Mouse (Mus musculus) lung, embryonic 14.5 days (tissue): ENCODE measurements around the gene Adora3. TPM values are rescaled to one million over a fixed set of nuclear protein-coding genes. Genes with fewer than 3 reads are reported as not detected.

Source experiments
- ATAC-seq: fragments of 200-750 bp; cut with Nextera tagmentation; 2 replicates; pipeline ENCODE4 v1.8.0; 2017; ENCODE audit warnings: mild to moderate bottlenecking, moderate TSS enrichment, moderate library complexity; ENCODE audit not compliant: insufficient read depth
- DNase-seq: peaks from one replicate; pipeline ENCODE4 v3.0.0-alpha.2; 2015
- H3K27ac ChIP-seq: fragments of 300-500 bp; sonication (generic); 2 replicates; pipeline ENCODE4 v1.5.1; 2014; ENCODE audit warnings: low read depth, mild to moderate bottlenecking, moderate library complexity
- H3K27me3 ChIP-seq: fragments of 300-500 bp; sonication (generic); 2 replicates; pipeline ENCODE4 v1.6.1; 2014; ENCODE audit warnings: low read length, control low read depth; ENCODE audit not compliant: insufficient read depth
- H3K36me3 ChIP-seq: fragments of 300-500 bp; sonication (generic); 2 replicates; pipeline ENCODE4 v1.6.1; 2014; ENCODE audit warnings: control low read depth; ENCODE audit not compliant: insufficient read depth
- H3K4me1 ChIP-seq: fragments of 300-500 bp; sonication (generic); 2 replicates; pipeline ENCODE4 v1.6.1; 2014; ENCODE audit warnings: antibody characterized with exemption, control low read depth; ENCODE audit not compliant: insufficient read depth
- H3K4me2 ChIP-seq: fragments of 300-500 bp; sonication (generic); 2 replicates; pipeline ENCODE4 v1.6.1; 2014; ENCODE audit warnings: mild to moderate bottlenecking
- H3K4me3 ChIP-seq: fragments of 300-500 bp; sonication (generic); 2 replicates; pipeline ENCODE4 v1.5.1; 2014; ENCODE audit warnings: low read depth, low read length
- H3K9ac ChIP-seq: fragments of 300-500 bp; sonication (generic); 2 replicates; pipeline ENCODE4 v1.6.1; 2014
- H3K9me3 ChIP-seq: fragments of 300-500 bp; sonication (generic); 2 replicates; pipeline ENCODE4 v1.6.1; 2016; ENCODE audit warnings: low read depth, low read length, control low read depth
- CTCF ChIP-seq: IDR thresholded peaks from 2 replicates; pipeline ENCODE4 v1.5.1; 2016; ENCODE audit warnings: antibody characterized with exemption, low read depth
- WGBS: fragments of 180-500 bp; shearing (Covaris S2); extraction: QIAGEN DNeasy Blood & Tissue Kit; methylation state at CpG from one replicate; pipeline ENCODE4 v1.1.7; 2014; 5-methylcytosine and 5-hydroxymethylcytosine counted together
- polyA plus RNA-seq: library from polyadenylated mRNA; unstranded; fragments of >200 nt; fragmentation: Nextera tagmentation; extraction: Ambion mirVana; gene quantifications from 2 replicates; pipeline ENCODE4 v1.2.1, GENCODE M21; 2014

Adora3 gene
- polyA plus RNA-seq, 1 experiment from 2014 or later, result 0.18 TPM

GRCm38 (mm10) chr3:105894601-105895592 lies 24.2 kb downstream of the Adora3 start:
- ATAC-seq, result peak; percentile 65
- Histone ChIP-seq H3K9ac (no peak overlapping the region; the same call in 1 of the 2 replicates), H3K36me3 (no peaks in the 10 kb centered on the region), H3K4me1 (peaks cover 19% of the 10 kb centered on the region), H3K27ac (peak overlapping the region; percentile 83), H3K9me3 (no peaks in the 10 kb centered on the region), H3K4me3 (no peak overlapping the region), H3K27me3 (no peaks in the 10 kb centered on the region), H3K4me2 (0 out of 2 replicates have a peak overlapping the region, but pooled peaks have one; percentile 12)
- 60% methylated on average over 23 of the region's 23 CpGs for WGBS
- peak; percentile 81 for TF ChIP-seq CTCF
- peak; percentile 95 for DNase-seq

GRCm38 (mm10) chr3:105896811-105897210 lies 26.2 kb downstream of the Adora3 start:
- Histone ChIP-seq H3K27me3 (no peaks in the 10 kb centered on the region), H3K36me3 (no peaks in the 10 kb centered on the region), H3K4me1 (peaks cover 19% of the 10 kb centered on the region), H3K9ac (no peak overlapping the region), H3K4me2 (no peak overlapping the region), H3K27ac (no peak overlapping the region), H3K4me3 (no peak overlapping the region), H3K9me3 (no peaks in the 10 kb centered on the region)
- no peak for TF ChIP-seq CTCF
- DNase-seq (no peak), ATAC-seq (no peak)
- WGBS, result 85% methylated on average over 3 of the region's 3 CpGs

- peak; percentile 37 for DNase-seq
- no peak overlapping the region for H3K4me3 ChIP-seq
- WGBS, result 71% methylated on average over 2 of the region's 2 CpGs
These were observed 27.7 kb downstream of the Adora3 start for GRCm38 (mm10) chr3:105898325-105898724.

GRCm38 (mm10) chr3:105898861-105899260 lies 28.2 kb downstream of the Adora3 start:
- no peak overlapping the region for H3K27ac ChIP-seq
- no peaks in the 10 kb centered on the region for H3K27me3 ChIP-seq
- no peaks in the 10 kb centered on the region for H3K9me3 ChIP-seq
- no peak overlapping the region for H3K9ac ChIP-seq
- ATAC-seq (no peak), DNase-seq (no peak)
- no peak overlapping the region for H3K4me3 ChIP-seq
- TF ChIP-seq CTCF, result no peak
- 72% methylated on average over 11 of the region's 11 CpGs for WGBS
- H3K4me2 ChIP-seq, result no peak overlapping the region
- H3K4me1 ChIP-seq, result peaks cover 16% of the 10 kb centered on the region
- H3K36me3 ChIP-seq, result no peaks in the 10 kb centered on the region

More at GRCm38 (mm10) chr3:105898325-105898724, 27.7 kb downstream of the Adora3 start:
- ATAC-seq, result no peak
- Histone ChIP-seq H3K9ac (no peak overlapping the region), H3K27ac (no peak overlapping the region), H3K9me3 (no peaks in the 10 kb centered on the region), H3K4me2 (no peak overlapping the region), H3K27me3 (no peaks in the 10 kb centered on the region), H3K4me1 (peaks cover 16% of the 10 kb centered on the region), H3K36me3 (no peaks in the 10 kb centered on the region)
- TF ChIP-seq CTCF, result no peak

- ATAC-seq (peak; percentile 77; the same call in 1 of the 2 replicates), DNase-seq (peak; percentile 93)
- Histone ChIP-seq H3K4me1 (peaks cover 9% of the 10 kb centered on the region), H3K27ac (no peak overlapping the region), H3K27me3 (no peaks in the 10 kb centered on the region), H3K9me3 (no peaks in the 10 kb centered on the region), H3K9ac (no peak overlapping the region), H3K4me2 (no peak overlapping the region), H3K36me3 (no peaks in the 10 kb centered on the region), H3K4me3 (no peak overlapping the region)
- 33% methylated on average over 8 of the region's 8 CpGs for WGBS
- peak; percentile 95 for TF ChIP-seq CTCF
These were observed 28.9 kb downstream of the Adora3 start for GRCm38 (mm10) chr3:105899394-105900147.

GRCm38 (mm10) chr3:105900266-105900665 lies 29.6 kb downstream of the Adora3 start:
- H3K27ac ChIP-seq, result no peak overlapping the region
- no peaks in the 10 kb centered on the region for H3K9me3 ChIP-seq
- H3K4me1 ChIP-seq, result peaks cover 2% of the 10 kb centered on the region; the same call in 1 of the 2 replicates
- WGBS, result 73% methylated on average over 6 of the region's 6 CpGs
- no peak for TF ChIP-seq CTCF
- no peaks in the 10 kb centered on the region for H3K27me3 ChIP-seq
- no peak overlapping the region for H3K9ac ChIP-seq
- H3K4me3 ChIP-seq, result no peak overlapping the region
- H3K4me2 ChIP-seq, result no peak overlapping the region
- ATAC-seq (no peak), DNase-seq (no peak)
- H3K36me3 ChIP-seq, result no peaks in the 10 kb centered on the region

GRCm38 (mm10) chr3:105900716-105901115 lies 30.1 kb downstream of the Adora3 start:
- Histone ChIP-seq H3K4me2 (no peak overlapping the region), H3K9me3 (no peaks in the 10 kb centered on the region), H3K4me3 (no peak overlapping the region), H3K36me3 (no peaks in the 10 kb centered on the region), H3K27ac (no peak overlapping the region), H3K4me1 (no peaks in the 10 kb centered on the region), H3K9ac (no peak overlapping the region), H3K27me3 (no peaks in the 10 kb centered on the region)
- DNase-seq (no peak), ATAC-seq (no peak)
- TF ChIP-seq CTCF, result no peak
- WGBS, result 81% methylated on average over 3 of the region's 3 CpGs
